Comparison of ENCODE assay signal across 27 mouse cellular contexts in the genomic region with DNA sequence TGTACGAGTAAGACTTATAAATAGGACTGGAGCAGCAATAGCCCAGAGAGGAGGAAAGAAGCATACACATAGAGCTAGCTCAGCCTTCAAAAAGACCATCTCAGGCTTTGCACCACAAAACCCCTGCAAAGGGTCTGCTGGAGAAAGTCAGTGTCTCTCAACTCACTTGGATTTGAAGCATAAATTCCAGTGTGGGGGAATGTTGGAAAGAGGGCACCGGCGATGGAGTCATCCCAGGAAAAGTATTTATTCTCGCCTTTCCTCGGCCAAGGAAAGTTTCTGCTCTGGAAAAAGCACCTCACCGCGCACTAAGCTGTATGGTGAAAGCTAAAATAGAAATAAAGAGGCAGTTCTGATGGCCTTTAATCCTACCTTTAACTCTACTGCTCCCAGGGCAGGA. TPM values are rescaled to one million over a fixed set of nuclear protein-coding genes. Genes with fewer than 3 reads are reported as not detected.
"Had no signal": no experiment of that assay in that cellular context is flagged by ENCODE, and none has a peak within 500 bp of the region (broad histone marks: within the 10 kb centered on the region; RNA-seq: fewer than 3 reads in every experiment).

No protein-coding gene starts in this region.

- H3K4me3 ChIP-seq: heart, embryonic 10.5 days; heart, embryonic 12.5 days; hindbrain, embryonic 13.5 days; hindbrain, embryonic 15.5 days; kidney, embryonic 15.5 days; limb, embryonic 12.5 days; liver, embryonic 12.5 days had no signal

- H3K27ac ChIP-seq: heart, embryonic 10.5 days; hindbrain, embryonic 13.5 days; hindbrain, embryonic 15.5 days; hindbrain, postnatal 0 days; kidney, embryonic 15.5 days; kidney, postnatal 0 days; limb, embryonic 12.5 days; liver, embryonic 12.5 days; liver, embryonic 14.5 days had no signal

- DNase-seq: forebrain, postnatal 0 days; gastrocnemius, postnatal 14 days; gastrocnemius, postnatal 36 days; heart, adult 18-20 months; heart, postnatal 10 days; kidney, adult 11 months; kidney, adult 2 months; kidney, adult 9 months; kidney, postnatal 14 days; kidney, postnatal 36 days; layer of hippocampus, adult 9-11 months; layer of hippocampus, postnatal 36 days; left cerebral cortex, postnatal 4 days had no signal

- ATAC-seq: forebrain, postnatal 0 days; hindbrain, postnatal 0 days; intestine, embryonic 16.5 days; liver, embryonic 12.5 days had no signal

RNA-seq across cellular contexts. Expression of gene Cemip, which starts 32.4 kb away (rescaled TPM):
- total RNA-seq: gastrocnemius, adult 18-20 months; hematopoietic stem cell, adult 5-6 weeks; liver, adult 2 months had no signal
- polyA plus RNA-seq: liver, adult 2 months had no signal
